Mouse (Mus musculus) cortical plate, adult 2 months (tissue): ENCODE measurements around the gene Ctbp2. TPM values are rescaled to one million over a fixed set of nuclear protein-coding genes. Genes with fewer than 3 reads are reported as not detected.

ENCODE experiments used
- H3K27ac ChIP-seq: fragments of 200-500 bp; 2 replicates; pipeline ENCODE4 v1.5.1; 2012; ENCODE audit warnings: low read length, control low read depth, inconsistent platforms; ENCODE audit not compliant: insufficient read depth
- H3K4me1 ChIP-seq: fragments of 200-500 bp; 2 replicates; pipeline ENCODE4 v1.6.1; 2011; ENCODE audit warnings: low read length; ENCODE audit not compliant: control insufficient read depth, insufficient read depth
- H3K4me3 ChIP-seq: fragments of 200-500 bp; 2 replicates; pipeline ENCODE4 v1.5.1; 2011; ENCODE audit warnings: mild to moderate bottlenecking, low read length, control low read depth; ENCODE audit not compliant: insufficient read depth
- CTCF ChIP-seq: fragments of 200-500 bp; IDR thresholded peaks from 2 replicates; pipeline ENCODE4 v1.5.1; 2011; ENCODE audit warnings: mild to moderate bottlenecking, control low read depth, low read length; ENCODE audit not compliant: insufficient read depth; ENCODE audit errors: extremely low read depth
- POLR2A ChIP-seq: fragments of 200-500 bp; IDR thresholded peaks from 2 replicates; pipeline ENCODE4 v1.6.1; 2011; ENCODE audit warnings: mild to moderate bottlenecking, low read length, control low read depth; ENCODE audit not compliant: insufficient read depth; ENCODE audit errors: extremely low read depth
- polyA plus RNA-seq: library from polyadenylated mRNA; depleted of rRNA; stranded (reverse); fragments of >200 nt; gene quantifications from 2 replicates; pipeline ENCODE4 v1.2.3, GENCODE M21; 2012

The Ctbp2 gene
- polyA plus RNA-seq, 1 experiment = 26.6 TPM

DNA sequence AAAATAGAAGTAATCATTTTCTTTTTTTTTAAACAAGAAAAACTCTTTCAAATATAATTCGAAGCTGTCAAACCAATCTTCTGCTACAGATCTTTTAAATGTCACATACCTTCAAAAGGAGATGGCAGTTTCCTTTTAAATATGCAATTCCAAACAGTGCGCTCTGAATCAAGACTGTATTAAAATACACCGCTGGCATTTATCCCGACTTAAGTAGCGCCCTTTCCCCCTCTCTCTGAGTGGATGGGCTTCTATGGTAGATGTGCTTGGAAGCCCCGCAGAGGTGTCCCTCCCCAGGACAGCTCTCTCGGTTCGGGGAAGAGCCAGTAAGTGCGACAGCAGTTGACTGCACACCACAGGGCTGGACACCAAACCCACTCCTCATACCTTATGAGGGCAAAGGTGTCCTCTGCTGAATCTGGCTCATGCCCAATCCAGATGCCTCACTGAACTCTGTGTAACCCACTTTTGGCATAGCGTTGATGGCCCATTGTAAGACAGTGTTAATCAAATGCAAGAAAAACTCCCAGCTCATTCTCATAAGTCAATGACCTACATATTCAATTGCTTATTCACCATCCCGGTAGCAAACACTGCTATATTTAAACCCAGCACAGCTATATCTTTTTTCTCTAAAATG, 34.4 kb downstream of the Ctbp2 start:
- Histone ChIP-seq H3K4me1 (peaks cover 9% of the 10 kb centered on the region), H3K27ac (no peak overlapping the region), H3K4me3 (no peak overlapping the region)
- TF ChIP-seq POLR2A (no peak), CTCF (no peak)

DNA sequence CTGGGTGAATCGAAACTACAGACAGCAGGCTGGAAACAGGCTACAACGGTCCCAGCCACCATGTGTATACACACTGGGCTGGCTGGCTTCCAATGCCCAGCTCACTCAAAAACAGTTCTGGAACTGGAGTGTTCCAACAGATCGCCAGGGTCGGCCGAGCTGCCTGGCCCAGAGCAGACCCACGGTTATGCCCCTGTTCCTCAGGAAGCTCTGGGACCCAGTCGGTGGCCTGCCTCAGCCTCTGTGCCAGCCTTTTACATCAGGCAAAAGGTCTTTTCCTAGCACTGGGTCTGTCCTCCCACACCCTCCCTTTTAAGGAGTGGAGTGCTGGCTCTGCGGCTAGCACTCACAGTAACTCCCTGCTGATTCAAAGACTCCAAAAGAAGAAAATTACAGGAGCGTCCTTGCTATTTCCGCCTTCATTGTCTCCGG, 35.3 kb downstream of the Ctbp2 start:
- TF ChIP-seq POLR2A = no peak
- TF ChIP-seq CTCF = no peak
- H3K4me1 ChIP-seq = peaks cover 9% of the 10 kb centered on the region
- H3K27ac ChIP-seq = no peak overlapping the region
- no peak overlapping the region for H3K4me3 ChIP-seq

DNA sequence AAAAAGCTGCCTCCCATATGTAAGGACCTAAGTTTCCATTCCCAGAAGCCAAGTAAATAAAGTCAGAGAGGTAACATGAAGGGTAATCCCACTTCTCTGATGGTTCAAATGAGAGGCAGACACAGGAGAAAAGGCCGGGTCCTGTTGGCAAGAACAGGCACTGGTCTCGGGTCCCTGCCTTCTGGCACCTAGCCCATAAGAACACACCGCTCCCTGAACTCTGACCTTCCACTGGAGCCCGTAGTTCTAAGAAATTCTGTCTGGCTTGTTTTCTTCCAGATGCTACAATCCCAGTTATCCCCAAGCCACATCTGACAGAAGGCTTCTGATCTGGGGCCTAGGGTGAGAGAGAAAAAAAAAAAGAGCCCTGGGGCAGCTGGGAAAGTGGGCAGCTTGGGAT, 35.7 kb downstream of the Ctbp2 start:
- Histone ChIP-seq H3K27ac (no peak overlapping the region), H3K4me1 (peaks cover 9% of the 10 kb centered on the region), H3K4me3 (no peak overlapping the region)
- TF ChIP-seq POLR2A (no peak), CTCF (no peak)

DNA sequence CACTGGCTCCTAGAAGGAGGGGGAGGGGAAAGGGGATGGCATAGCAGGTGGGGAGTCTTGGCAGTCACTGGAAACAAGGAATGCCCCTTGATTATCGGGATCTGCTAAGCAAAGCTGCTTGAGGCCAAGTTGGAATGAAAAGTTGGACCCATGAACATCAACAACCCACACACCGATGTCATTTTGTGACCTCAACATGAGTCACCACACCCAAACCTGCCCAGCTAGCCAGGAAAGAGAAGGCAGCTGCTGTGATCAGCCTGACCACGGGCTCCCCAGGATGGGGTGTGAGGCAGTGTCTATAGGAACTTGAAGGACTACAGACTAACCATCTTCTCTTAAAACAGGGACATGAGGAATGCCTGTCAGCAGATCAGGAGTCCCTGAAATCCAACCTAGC, 38.7 kb downstream of the Ctbp2 start:
- no peak overlapping the region for H3K4me3 ChIP-seq
- peaks cover 6% of the 10 kb centered on the region for H3K4me1 ChIP-seq
- TF ChIP-seq POLR2A = no peak
- no peak for TF ChIP-seq CTCF

DNA sequence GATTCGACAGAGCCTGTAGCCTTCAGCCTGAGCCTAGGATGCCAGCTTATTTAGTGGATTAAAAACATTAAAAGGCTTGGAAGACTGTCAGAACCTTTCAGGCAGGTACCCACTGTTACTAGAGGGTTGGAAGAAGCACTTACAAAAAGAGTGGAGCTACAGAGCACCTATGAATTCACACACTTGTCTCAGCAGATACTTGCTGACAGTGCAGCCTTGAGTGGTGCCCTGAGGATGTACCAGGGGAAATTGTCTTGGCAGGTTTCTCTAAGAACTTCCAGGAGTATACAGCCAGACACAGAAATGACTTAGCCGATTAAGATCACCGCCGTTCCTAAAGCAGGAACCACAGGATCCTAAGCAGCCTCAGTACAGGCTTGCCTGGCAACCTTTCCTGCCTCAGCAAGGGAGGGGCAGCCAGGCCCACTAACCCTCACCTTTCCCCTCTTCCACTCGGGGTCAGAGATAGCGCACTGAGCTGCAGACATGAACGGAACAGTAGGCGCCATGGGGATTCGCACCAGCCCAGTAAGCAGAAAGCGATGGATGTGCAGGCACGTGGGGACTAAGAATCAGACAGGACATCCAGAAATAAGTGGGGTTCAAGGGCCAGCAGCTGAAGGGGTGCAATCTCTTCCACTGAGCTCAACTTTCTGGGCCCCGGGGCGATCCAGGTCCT, 40.1 kb downstream of the Ctbp2 start:
- TF ChIP-seq CTCF = no peak
- no peak for TF ChIP-seq POLR2A
- H3K4me1 ChIP-seq = no peaks in the 10 kb centered on the region
- H3K4me3 ChIP-seq = no peak overlapping the region

More for the DNA sequence above, 38.7 kb downstream of the Ctbp2 start:
- H3K27ac ChIP-seq = no peak overlapping the region

DNA sequence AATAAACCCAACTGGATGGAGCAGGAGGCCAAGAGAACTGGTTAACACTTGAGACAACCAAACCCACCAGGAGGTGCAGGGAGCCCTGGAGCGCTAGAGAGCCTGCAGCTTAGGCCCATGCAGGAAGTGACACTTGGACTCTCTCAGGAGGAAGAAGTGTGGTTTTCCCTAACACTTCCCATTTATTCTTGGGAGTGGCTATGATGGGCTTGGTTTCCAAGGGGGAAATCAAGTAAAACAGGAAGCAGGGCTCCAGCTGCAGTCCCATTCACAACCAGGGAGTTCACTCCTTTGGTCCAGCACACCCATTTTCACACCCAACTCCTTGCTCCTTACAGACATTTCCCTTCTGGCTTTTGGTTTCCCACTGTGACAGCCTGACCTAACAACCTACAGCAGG, 45.2 kb downstream of the Ctbp2 start:
- Histone ChIP-seq H3K4me1 (no peaks in the 10 kb centered on the region), H3K27ac (no peak overlapping the region), H3K4me3 (no peak overlapping the region)
- TF ChIP-seq CTCF (no peak), POLR2A (no peak)

More for the DNA sequence above, 40.1 kb downstream of the Ctbp2 start:
- H3K27ac ChIP-seq = no peak overlapping the region

DNA sequence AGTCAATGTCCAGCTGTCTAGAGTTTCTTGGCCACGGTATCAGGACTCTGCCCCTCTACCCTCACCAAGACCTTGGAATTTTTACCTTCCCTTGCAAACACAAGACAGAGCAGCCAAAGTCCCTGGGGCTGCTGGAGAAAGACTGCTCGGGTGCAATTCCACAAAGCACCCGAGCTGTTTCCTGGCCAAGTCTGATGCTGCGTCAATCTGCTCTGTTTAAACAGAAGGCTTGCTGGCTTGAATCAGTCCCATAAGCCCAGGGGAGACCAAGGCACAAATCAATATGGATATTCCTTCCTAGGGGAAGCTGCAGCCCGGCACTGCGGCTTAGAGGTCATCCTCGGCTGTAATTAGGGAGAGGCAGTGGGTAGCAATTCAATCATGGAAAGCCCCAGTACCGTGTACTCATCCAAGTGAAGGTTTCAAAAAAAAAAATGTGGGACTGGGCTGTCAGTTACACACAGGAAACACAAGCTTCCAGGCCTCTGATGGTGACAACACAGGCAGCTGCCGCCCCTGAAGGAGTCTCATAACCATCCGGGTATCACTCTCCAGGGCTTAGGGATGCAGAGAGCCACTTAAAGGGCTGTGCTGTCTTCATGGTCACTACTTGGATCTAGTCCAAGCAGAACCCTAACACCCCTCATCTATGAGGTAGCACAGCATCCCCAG, 49.6 kb downstream of the Ctbp2 start:
- TF ChIP-seq POLR2A (no peak), CTCF (no peak)
- no peaks in the 10 kb centered on the region for H3K4me1 ChIP-seq
- H3K4me3 ChIP-seq = no peak overlapping the region
- no peak overlapping the region for H3K27ac ChIP-seq

DNA sequence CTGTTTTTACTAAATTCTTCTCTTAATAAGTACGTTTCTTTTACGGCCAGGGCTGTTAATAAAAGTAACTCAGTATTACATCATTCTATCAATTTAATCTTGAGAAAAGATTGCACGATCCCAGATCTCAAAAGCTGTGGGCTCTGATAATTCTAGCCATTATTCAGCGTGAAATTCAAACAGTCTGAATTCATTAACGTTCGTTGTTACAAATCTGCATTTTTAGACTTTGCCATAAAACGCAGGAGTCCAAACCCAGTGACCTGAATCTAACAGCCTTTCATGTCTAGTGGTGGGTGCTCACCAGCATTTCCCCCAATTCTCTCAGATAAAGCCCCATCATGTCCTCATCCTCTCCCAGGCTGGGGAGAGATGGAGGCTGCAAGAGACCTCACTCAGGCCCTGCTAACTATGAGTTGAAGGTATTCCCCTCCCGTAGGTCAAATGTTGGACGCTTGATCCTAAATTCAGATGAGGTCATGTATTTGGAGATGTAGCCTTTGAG, 51.0 kb downstream of the Ctbp2 start:
- no peaks in the 10 kb centered on the region for H3K4me1 ChIP-seq
- no peak overlapping the region for H3K4me3 ChIP-seq
- TF ChIP-seq CTCF (no peak), POLR2A (no peak)
- no peak overlapping the region for H3K27ac ChIP-seq

DNA sequence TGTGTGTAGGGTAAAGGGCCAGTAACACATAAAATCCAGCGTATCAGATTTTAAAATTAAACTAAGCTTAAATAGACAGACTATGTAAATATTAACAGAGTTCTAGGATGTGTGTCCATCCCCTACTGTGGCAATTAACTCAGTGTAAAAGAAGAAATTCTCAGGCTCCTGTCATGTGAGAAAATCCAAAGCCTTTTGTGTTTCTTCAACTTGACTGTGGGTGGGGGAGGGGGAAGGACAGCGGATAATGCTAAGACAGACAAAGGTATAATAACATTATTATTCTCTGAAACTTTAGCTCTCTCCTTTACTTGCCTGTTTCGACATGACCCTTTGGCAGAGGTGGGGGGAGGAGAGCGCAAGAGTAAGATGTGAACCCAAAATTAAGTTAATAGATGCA, 51.6 kb downstream of the Ctbp2 start:
- H3K27ac ChIP-seq = no peak overlapping the region
- no peak overlapping the region for H3K4me3 ChIP-seq
- H3K4me1 ChIP-seq = no peaks in the 10 kb centered on the region
- TF ChIP-seq CTCF (no peak), POLR2A (no peak)

DNA sequence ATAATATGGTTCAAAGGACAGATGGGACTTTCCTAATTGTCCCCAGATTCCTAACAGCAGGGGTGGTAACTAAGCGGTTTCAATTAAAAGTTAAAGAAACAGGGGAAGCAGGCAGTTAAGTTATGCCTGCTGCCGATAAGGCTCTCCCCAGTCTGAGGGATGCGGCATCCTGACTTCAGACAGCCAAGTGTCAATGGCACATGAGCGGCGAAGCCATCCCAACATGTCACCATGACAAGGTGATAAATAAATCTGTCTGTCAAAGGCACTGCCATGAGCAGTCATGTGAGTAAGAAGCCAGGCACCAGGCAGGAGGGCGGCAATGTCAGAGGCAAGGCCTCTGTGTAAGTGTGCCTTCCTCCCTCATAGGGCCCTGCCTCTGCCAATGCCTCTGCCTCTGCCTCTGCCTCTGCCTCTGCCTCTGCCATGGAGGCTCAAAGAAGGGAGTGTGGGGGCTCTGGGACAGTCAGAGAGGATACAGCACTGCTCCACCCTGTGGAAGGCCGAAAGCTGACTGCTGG, 56.8 kb downstream of the Ctbp2 start:
- H3K4me3 ChIP-seq = no peak overlapping the region
- no peak for TF ChIP-seq CTCF
- no peak for TF ChIP-seq POLR2A
- peaks cover 2% of the 10 kb centered on the region for H3K4me1 ChIP-seq
- no peak overlapping the region for H3K27ac ChIP-seq
